Mouse (Mus musculus) T-cell, adult 2 months (primary cell): ENCODE results near the gene Kat8.
"Not testable (repeated sequence)": the region's sequence is repeated elsewhere in the genome, so short reads cannot be mapped to it uniquely, and the experiment has no call there.

Experiments used
- DNase-seq: peaks from one replicate; pipeline ENCODE4 v3.0.0; 2022; ENCODE audit warnings: low spot score

Kat8 gene

GRCm38 (mm10) chr7:127931351-127932135 is 19.2 kb downstream of the Kat8 start:
- DNase-seq = no peak

GRCm38 (mm10) chr7:127932273-127933031 is 20.1 kb downstream of the Kat8 start:
- DNase-seq = no peak

GRCm38 (mm10) chr7:127934075-127934474 is 21.8 kb downstream of the Kat8 start:
- DNase-seq = no peak

GRCm38 (mm10) chr7:127935028-127935722 is 22.9 kb downstream of the Kat8 start:
- DNase-seq = peak; percentile 95

GRCm38 (mm10) chr7:127935748-127936159 is 23.4 kb downstream of the Kat8 start:
- DNase-seq = no peak

- no peak for DNase-seq
Measured at GRCm38 (mm10) chr7:127936216-127936884, 24.0 kb downstream of the Kat8 start.

GRCm38 (mm10) chr7:127942097-127942496 is 29.8 kb downstream of the Kat8 start:
- DNase-seq = not testable (repeated sequence)

GRCm38 (mm10) chr7:127944614-127945013 is 32.3 kb downstream of the Kat8 start:
- no peak for DNase-seq

- DNase-seq = no peak
Measured at GRCm38 (mm10) chr7:127946470-127947023, 34.2 kb downstream of the Kat8 start, which contains the start of gene Prss36. Prss36 (minus strand) TSS chr7:127946725.

- DNase-seq = peak; percentile 31
Measured at GRCm38 (mm10) chr7:127952864-127953581, 40.7 kb downstream of the Kat8 start.

- DNase-seq = no peak
Measured at GRCm38 (mm10) chr7:127959364-127959763, 47.0 kb downstream of the Kat8 start.

- no peak for DNase-seq
Measured at GRCm38 (mm10) chr7:127966371-127966918, 54.1 kb downstream of the Kat8 start.

- peak; percentile 94 for DNase-seq
Measured at GRCm38 (mm10) chr7:127967004-127967921, 54.9 kb downstream of the Kat8 start, which contains the start of gene Fus. Fus (plus strand) TSS chr7:127967457.

- peak; percentile 57 for DNase-seq
Measured at GRCm38 (mm10) chr7:127967922-127968828, 55.9 kb downstream of the Kat8 start.

GRCm38 (mm10) chr7:127974413-127974930 is 62.2 kb downstream of the Kat8 start:
- no peak for DNase-seq
